Mouse (Mus musculus): ENCODE measurements at regions not wholly inside any gene's neighbourhood (a gene's known extent, or its start where the extent isn't known, plus 50 kb on each side); places are given as distances from the start of the nearest gene placed in this dataset.
"Not testable (repeated sequence)": the region's sequence is repeated elsewhere in the genome, so short reads cannot be mapped to it uniquely, and the experiment has no call there.

GRCm38 (mm10) chr8:113916649-113917048 lies 68.1 kb upstream of the Adamts18 start:
- DNase-seq (ENCODE audit: low spot score), result no peak

GRCm38 (mm10) chr8:113917197-113917596 lies 68.7 kb upstream of the Adamts18 start:
- DNase-seq (ENCODE audit: low spot score), result no peak

- peak; percentile 17 for DNase-seq (ENCODE audit: low spot score)
These were observed 71.8 kb upstream of the Adamts18 start for GRCm38 (mm10) chr8:113920306-113920705.

- DNase-seq (ENCODE audit: low spot score), result no peak
These were observed 74.8 kb upstream of the Adamts18 start for GRCm38 (mm10) chr8:113923381-113923780.

GRCm38 (mm10) chr8:113953721-113954120 lies 105.2 kb upstream of the Adamts18 start:
- DNase-seq (ENCODE audit: low spot score), result no peak

GRCm38 (mm10) chr8:113956439-113957043 lies 108.0 kb upstream of the Adamts18 start:
- no peak for DNase-seq (ENCODE audit: low spot score)

- no peak for DNase-seq (ENCODE audit: low spot score)
These were observed 109.3 kb upstream of the Adamts18 start for GRCm38 (mm10) chr8:113957821-113958220.

- DNase-seq (ENCODE audit: low spot score), result no peak
These were observed 127.3 kb upstream of the Adamts18 start for GRCm38 (mm10) chr8:113975810-113976209.

GRCm38 (mm10) chr8:113976626-113977025 lies 128.1 kb upstream of the Adamts18 start:
- DNase-seq (ENCODE audit: low spot score), result no peak

- DNase-seq (ENCODE audit: low spot score), result no peak
These were observed 128.5 kb upstream of the Adamts18 start for GRCm38 (mm10) chr8:113977072-113977471.

- DNase-seq (ENCODE audit: low spot score), result no peak
These were observed 130.4 kb upstream of the Adamts18 start for GRCm38 (mm10) chr8:113978946-113979345.

GRCm38 (mm10) chr8:113979837-113980236 lies 131.3 kb upstream of the Adamts18 start:
- no peak for DNase-seq (ENCODE audit: low spot score)

- DNase-seq (ENCODE audit: low spot score), result no peak
These were observed 132.8 kb upstream of the Adamts18 start for GRCm38 (mm10) chr8:113981339-113981738.

- peak; percentile 20 for DNase-seq (ENCODE audit: low spot score)
These were observed 136.3 kb upstream of the Adamts18 start for GRCm38 (mm10) chr8:113984845-113985244.

GRCm38 (mm10) chr8:113985471-113985870 lies 136.9 kb upstream of the Adamts18 start:
- no peak for DNase-seq (ENCODE audit: low spot score)

GRCm38 (mm10) chr8:113985948-113986347 lies 137.4 kb upstream of the Adamts18 start:
- DNase-seq (ENCODE audit: low spot score), result no peak

- DNase-seq (ENCODE audit: low spot score), result no peak
These were observed 142.2 kb upstream of the Adamts18 start for GRCm38 (mm10) chr8:113990718-113991117.

- no peak for DNase-seq (ENCODE audit: low spot score)
These were observed 134.5 kb upstream of the Nudt7 start for GRCm38 (mm10) chr8:113998881-113999280.

- no peak for DNase-seq (ENCODE audit: low spot score)
These were observed 131.7 kb upstream of the Nudt7 start for GRCm38 (mm10) chr8:114001674-114002073.

- DNase-seq (ENCODE audit: low spot score), result no peak
These were observed 128.9 kb upstream of the Nudt7 start for GRCm38 (mm10) chr8:114004436-114004835.

- no peak for DNase-seq (ENCODE audit: low spot score)
These were observed 126.8 kb upstream of the Nudt7 start for GRCm38 (mm10) chr8:114006587-114006986.

GRCm38 (mm10) chr8:114007103-114007502 lies 126.3 kb upstream of the Nudt7 start:
- DNase-seq (ENCODE audit: low spot score), result peak; percentile 3

- DNase-seq (ENCODE audit: low spot score), result no peak
These were observed 115.0 kb upstream of the Nudt7 start for GRCm38 (mm10) chr8:114018364-114018763.

- DNase-seq (ENCODE audit: low spot score), result not testable (repeated sequence)
These were observed 103.2 kb upstream of the Nudt7 start for GRCm38 (mm10) chr8:114030141-114030540.

All from layer of hippocampus, adult 9-10 months (tissue).